Mouse (Mus musculus) embryo, embryonic 10.5 days (tissue): ENCODE measurements around the gene Gm20538.

Experiments
- DNase-seq: peaks from one replicate; pipeline ENCODE4 v3.0.0-alpha.2; 2015; ENCODE audit warnings: low spot score

Gm20538 gene

DNA sequence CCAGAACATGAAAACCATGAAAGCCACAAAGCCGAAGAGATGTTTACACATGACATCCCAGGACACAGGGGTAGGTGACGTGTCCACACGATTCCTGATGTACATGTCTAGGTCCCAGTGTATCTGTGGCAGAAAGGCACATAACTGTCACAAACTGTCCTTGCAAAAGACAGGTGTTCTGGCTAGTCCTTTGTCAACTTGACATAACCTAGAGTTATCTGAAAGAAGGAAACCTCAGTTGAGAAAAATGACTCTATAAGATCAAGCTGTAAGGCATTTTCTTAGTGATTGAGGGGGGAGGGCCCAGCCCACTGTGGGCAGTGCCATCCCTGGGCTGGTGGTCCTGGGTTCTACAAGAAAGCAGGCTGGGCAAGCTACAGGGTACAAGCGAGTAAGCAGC is at the start of gene Gm20538:
TSS of gene Gm20538 (minus strand) at position 101 of the 400 bp plus-strand sequence.
- no peak for DNase-seq

DNA sequence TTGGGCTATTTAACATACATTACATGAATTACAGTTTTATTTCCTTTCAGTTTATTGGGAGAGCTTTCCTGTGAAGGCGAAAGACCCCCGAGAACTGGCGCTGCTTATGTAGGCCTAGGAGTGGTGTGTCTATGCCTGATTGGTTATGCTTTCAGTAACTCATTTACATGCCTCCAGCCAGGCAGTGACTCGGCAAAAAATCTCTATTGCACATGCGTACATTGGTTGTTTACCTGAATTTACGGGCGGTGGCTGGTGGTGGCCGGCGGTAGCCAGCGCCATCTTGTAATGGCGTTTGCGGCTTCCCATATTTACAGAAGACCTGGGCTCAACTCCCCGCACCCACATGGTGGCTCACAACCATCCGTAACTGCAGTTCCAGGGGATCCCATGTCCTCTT is 41.5 kb upstream of the Gm20538 start:
- no peak for DNase-seq

GRCm38 (mm10) chr19:44591638-44592037 is 39.0 kb upstream of the Gm20538 start:
- DNase-seq: no peak

DNA sequence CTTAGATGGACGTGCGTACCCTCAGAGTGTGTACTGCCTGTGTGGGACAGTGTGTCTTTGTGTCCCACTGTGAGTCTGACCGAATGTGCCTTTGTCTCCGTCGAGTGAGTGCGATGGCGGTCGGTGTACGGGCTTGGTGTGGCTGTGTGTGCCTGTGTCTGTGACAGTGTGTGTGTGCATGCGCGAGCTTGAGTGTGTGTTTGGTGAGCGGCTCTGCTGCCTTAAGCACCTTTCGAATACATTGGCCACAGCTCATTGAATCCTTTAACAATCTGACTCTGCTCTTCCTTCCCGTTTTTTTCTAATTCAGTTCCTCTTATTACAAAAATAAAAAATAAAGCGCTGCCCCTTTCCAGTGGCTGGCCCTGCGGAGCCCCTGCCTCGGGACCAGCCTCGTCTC is 38.4 kb upstream of the Gm20538 start:
- no peak for DNase-seq

GRCm38 (mm10) chr19:44589591-44590223 is 37.1 kb upstream of the Gm20538 start:
- no peak for DNase-seq

GRCm38 (mm10) chr19:44588036-44588435 is 35.4 kb upstream of the Gm20538 start:
- no peak for DNase-seq

DNA sequence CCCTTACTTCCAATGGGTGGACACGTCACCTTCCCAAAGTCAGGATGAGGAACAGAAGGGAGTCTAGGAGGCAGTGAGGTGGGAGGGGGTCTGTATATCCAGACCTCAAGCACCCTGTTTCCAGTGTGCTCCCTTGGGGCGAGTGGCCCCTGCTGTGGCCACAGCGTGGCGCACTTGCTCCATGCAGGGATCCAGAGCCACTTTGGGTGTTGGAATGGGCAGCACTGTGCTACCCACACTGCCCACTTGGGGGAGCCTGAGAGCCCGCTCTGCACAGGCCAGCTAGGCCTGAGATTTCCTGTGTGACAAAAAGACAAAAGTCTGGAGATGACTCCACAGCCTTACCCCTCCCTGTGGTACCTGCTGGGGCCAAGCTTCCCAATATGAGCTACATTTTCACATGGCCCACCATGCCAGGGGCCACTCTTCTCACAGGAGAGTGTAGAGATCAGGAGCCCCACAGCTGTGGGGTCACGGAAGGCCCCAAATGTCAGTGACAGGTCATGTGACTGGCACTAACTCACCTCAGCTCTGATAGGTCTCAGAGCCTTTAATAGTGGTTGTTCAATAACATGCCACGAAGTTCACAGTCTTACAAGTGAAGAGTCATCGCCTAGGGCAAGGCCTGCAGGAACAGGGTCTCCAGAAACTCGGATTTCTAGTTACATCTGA is 30.1 kb upstream of the Gm20538 start:
- peak; percentile 95 for DNase-seq

- DNase-seq: no peak
Observed at GRCm38 (mm10) chr19:44582103-44582502, 29.5 kb upstream of the Gm20538 start.

DNA sequence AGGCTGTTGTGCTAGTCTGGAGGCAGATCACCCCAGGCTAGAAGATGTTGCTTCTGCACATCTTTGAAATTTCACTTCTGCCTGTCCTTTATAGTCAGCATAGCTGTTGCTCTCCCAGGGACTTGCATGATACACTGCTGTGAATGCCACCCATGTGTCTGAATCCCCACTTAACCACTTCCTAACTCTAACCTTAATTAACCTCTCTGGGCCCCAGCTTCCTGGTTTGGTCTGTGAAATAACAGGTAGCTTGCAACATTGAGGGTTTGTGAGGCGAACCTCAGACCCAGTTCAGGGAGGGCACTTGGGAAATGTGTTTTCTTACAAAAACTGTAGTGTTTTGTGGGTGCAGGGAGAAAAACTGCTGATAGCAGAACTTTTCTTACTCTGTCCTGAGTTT is 25.4 kb upstream of the Gm20538 start:
- no peak for DNase-seq

DNA sequence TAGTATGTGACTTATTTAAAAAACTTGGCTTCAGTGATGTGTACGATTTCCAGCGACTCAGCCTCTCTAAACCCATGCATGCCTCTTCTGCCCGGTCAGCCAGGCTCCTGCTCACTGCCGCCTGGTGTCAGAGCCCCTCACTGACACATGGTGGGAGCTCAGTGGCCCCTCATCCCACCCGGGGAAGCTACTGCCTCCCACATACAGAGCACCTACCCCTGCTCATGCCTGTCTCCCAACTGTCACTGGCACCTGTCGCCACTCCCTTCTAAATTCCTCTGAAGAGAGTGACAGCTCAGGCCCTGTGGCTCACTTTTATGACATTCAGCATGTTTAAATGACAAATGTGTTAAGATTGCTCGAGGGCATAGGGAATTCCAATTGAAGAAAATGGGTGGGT is 23.6 kb upstream of the Gm20538 start:
- no peak for DNase-seq

- no peak for DNase-seq
Observed at GRCm38 (mm10) chr19:44567763-44568162, 15.1 kb upstream of the Gm20538 start.

DNA sequence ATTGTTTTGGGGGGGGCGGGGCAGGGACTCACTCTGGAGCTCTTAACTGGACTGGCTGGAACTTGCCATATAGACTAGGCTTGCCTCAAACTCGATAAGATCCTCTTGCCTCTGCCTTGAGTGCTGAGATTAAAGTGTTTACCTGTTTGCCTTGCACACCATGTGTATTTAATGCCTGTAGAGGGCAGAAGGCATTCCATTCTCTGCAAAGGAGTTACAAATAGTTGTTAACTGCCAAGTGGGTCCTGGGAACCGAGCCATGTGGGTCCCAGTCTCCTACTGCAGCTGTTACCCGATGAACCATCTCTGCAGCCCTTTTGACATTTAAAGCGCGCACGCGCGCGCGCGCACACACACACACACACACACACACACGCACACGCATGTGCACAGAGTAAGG is 11.4 kb upstream of the Gm20538 start:
- DNase-seq: no peak

DNA sequence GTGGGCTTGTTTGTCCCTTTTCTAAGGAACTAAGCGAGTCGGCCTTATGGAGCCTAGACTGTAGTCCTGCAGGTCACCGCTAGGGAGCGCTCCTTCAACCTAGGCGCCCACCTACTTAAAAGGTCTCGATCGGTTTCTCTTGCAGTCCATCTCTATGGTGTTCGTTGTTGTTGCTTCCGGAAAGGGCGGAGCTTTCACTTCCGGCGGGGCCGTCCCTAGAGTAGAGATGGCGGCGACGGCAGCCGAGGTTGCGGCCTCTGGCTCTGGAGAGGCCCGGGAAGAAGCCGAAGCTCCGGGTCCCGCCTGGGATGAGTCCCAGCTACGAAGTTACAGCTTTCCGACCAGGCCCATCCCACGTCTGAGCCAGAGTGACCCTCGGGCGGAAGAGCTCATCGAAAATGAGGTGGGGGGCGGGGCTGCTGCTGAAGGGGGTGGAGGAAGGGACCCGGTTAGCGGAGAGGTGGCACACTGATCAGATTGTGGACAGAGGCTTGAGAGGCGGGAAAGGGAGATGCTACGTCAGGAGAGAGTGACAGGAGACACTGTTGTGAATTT is 10.1 kb upstream of the Gm20538 start, which contains the start of gene Hif1an:
TSS of gene Hif1an (plus strand) at position 199 of the 555 bp plus-strand sequence.
- DNase-seq: peak; percentile 99

- DNase-seq: peak; percentile 96
Observed at GRCm38 (mm10) chr19:44554861-44555590, 2.4 kb upstream of the Gm20538 start, which contains the start of gene Ndufb8. Gene Ndufb8 (minus strand): TSS chr19:44555440.

DNA sequence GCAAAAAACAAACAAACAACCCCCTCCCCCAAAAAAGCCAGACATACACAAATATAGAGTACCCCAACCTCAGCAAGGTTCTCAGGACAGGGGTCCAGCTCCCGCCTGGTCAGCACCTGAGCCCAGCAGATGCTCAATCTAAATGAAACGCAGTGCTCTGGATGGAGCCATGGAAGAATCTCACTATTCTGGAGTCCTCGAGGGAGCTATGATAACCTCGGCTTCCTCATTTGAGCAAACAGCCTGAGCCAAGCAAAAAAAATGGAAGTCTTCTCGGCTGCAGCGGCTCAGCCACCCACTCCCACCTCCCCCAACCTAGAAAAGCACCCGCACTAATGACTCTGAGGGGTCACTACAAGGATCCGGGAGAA is 1.8 kb upstream of the Gm20538 start:
- no peak for DNase-seq

DNA sequence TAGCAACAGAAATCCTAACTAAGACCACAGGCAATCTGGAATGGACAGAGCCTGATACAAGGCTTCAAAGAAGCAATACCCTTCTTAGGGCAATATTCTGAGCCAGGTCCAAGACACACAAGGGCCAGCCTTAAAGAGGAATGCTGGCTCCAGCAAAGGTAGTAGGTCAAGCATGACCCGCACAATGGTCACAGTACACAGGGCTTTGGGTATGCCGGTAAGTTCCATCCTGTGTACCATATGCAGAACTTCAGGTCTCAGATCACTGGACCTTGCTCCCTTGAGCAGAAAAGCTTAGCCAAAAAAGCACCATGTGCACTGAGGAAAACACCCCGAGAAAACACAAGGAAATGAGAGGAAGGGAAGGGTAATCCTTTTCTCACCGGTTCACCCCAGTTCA is 655 bp upstream of the Gm20538 start:
- no peak for DNase-seq

- DNase-seq: peak; percentile 61
Observed at GRCm38 (mm10) chr19:44545321-44546041, 7.2 kb downstream of the Gm20538 start, which contains the start of gene Sec31b. Gene Sec31b (minus strand): TSS chr19:44545864.

DNA sequence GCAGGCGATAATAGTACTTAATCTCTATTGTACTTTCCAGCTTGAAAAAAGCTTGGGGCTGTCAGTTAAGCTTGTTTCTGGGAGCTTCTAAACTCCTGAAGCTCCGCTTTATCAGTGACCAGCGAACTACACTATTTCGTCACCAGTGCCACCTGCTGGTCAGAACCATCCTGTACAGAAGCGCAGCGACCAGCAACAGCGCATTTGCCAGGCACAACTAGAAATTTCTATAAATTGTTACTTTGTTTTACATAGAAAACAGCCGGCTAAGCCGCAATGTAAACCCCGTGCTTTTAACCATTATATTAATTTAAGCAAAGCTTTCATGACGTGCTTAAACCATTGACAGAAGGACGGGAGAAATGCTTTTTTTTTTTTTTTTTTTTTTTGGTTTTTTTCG is 7.9 kb downstream of the Gm20538 start:
- DNase-seq: peak; percentile 94

- DNase-seq: no peak
Observed at GRCm38 (mm10) chr19:44544372-44544771, 8.3 kb downstream of the Gm20538 start.

DNA sequence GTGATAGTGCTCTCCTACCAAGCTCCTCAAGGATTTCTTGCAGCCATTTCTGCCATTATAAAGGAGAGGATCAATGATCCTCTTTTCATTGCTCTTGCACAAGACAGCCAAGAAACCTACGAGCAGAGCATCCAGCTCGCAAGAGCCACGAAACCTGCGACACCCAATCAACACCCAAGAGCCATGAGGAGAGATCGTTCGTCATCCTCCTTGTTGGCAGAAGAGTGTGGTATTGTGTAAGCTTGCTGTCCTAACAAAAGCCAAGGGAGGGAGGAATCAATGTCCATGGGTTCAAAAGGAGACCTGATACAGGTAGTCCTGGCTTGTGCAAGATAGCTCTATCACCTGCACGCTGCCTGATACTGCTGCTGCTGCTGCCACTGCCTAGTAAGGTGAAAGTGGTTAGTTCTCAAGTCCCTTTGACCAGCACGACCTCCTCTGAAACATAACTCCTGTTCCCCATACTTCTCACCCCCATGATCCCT is 9.9 kb downstream of the Gm20538 start:
- no peak for DNase-seq

- no peak for DNase-seq
Observed at GRCm38 (mm10) chr19:44537416-44537815, 15.2 kb downstream of the Gm20538 start.

DNA sequence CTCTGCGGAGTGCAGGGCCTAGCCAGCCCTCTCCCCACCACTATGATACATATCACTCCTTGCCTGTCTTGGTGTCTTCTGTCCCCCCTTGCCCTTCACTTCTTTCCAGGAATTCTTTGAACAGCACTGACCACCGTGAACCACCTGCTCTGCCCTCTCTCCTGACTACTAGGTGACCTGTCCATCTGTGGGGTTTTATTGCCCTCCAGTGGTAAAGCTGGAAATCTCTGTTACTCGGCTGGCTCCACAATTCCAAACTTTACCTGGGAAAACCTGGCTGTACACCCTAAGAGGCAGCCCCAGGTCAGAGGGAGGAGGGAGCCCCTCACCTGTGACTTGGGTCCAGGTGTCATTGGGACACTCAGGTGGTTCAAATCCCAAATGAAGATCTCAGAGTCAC is 17.3 kb downstream of the Gm20538 start:
- peak; percentile 49 for DNase-seq
